Mouse (Mus musculus): ENCODE data around the gene Smurf1. TPM values are rescaled to one million over a fixed set of nuclear protein-coding genes. Genes with fewer than 3 reads are reported as not detected.

The Smurf1 gene
- total RNA-seq, 1 experiment = 17.9 TPM

DNA sequence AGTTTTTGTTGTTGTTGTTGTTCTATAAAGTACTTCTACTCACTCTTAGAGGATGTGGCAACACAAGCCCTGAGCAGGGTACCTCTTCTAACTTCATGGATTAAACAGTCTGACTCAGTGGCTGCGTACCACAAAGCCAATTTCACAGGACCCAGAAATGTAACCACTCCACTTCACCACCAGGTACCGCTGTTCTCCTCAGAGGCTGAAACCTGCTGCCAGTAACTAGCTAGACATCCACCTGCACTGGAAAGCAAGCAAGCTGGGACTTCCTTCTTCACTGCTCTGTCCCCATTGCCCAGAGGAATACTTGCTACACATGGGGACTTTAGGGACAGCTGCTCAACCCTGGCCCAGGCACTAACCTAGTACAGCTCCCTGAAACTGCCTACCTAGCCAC lies 58.1 kb downstream of the Smurf1 start:
- in situ Hi-C loops (cut with MboI; ENCODE audit: low sequenced_read_pairs in 2 of 2, unreplicated experiment in 2 of 2) = no loop called here
- Histone ChIP-seq H3K9me3 (ENCODE audit: control insufficient read depth, insufficient read depth, low read depth, low read length) (no peaks in the 10 kb centered on the region), H3K36me3 (ENCODE audit: control insufficient read depth, insufficient read depth, low read length, poor library complexity, severe bottlenecking) (no peaks in the 10 kb centered on the region), H3K9ac (ENCODE audit: insufficient read depth, low read depth, low read length, poor library complexity, severe bottlenecking) (no peak overlapping the region), H3K4me1 (ENCODE audit: control insufficient read depth in 2 of 2, insufficient read depth in 2 of 2, low read length in 2 of 2, poor library complexity in 1 of 2) (peaks cover 8 to 19% of the 10 kb centered on the region in 2 experiments; a peak in 3 of 4 replicates), H3K27ac (ENCODE audit: insufficient read depth, low read depth, low read length, poor library complexity, severe bottlenecking) (no peak overlapping the region), H3K4me3 (ENCODE audit: insufficient read depth in 1 of 2, low read depth in 1 of 2, low read length in 2 of 2, poor library complexity in 1 of 2, severe bottlenecking in 1 of 2) (no peak overlapping the region)
- TF ChIP-seq HCFC1 (IDR thresholded peaks at IDR 0.05; ENCODE audit: borderline replicate concordance, insufficient read depth, low read length) = no peak
- no peak for TF ChIP-seq ZC3H11A (IDR thresholded peaks at IDR 0.05; ENCODE audit: borderline replicate concordance, low read depth, low read length)
- TF ChIP-seq ZNF384 (IDR thresholded peaks at IDR 0.05; ENCODE audit: low read depth, low read length) = no peak
- TF ChIP-seq MAFK (IDR thresholded peaks at IDR 0.05; ENCODE audit: insufficient read depth, low read depth, low read length) = no peak
- no peak for TF ChIP-seq CHD2 (IDR thresholded peaks at IDR 0.05; ENCODE audit: low read depth, low read length)
- DNase-seq (ENCODE audit: low read depth, low spot score) = no peak

DNA sequence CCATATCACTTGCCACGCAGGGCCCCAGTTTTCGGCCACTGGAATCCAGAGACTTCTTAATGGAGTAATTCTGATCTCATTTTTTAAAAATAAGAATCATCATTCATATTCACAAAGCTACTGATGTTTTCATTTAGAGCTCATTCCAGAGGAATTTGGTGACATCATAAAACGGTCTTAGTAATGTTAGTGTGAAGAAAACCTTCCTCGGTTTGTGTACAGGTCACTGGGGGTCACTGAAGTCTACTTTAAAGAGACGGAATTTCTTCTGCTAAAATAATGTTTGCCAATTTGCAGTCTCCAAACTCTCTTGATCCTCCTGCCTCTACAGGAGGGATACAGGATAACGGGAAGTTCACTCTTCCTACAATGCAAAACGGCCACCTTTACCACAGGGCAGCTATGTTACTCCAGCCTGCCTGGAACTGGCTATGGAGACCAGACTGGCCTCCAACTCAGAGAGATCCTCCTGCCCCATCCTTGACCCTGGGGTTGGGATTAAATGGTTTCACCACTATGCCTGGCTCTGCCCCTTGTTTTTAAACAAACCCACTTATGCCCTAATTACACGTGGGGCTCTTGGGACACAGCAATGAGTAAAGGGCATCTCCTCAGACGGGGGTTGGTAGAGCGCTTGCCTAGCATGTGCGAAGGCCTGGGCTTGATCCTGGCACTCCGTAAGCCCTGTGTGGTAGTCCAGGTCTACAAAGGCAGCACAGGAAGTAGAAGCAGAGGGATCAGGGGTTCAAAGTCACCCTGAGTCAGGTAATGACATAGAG lies 61.1 kb downstream of the Smurf1 start:
- DNase-seq (ENCODE audit: low read depth, low spot score) = no peak
- in situ Hi-C loops (cut with MboI; ENCODE audit: low sequenced_read_pairs in 2 of 2, unreplicated experiment in 2 of 2) = no loop called here
- TF ChIP-seq ZC3H11A (IDR thresholded peaks at IDR 0.05; ENCODE audit: borderline replicate concordance, low read depth, low read length) (no peak), ZNF384 (IDR thresholded peaks at IDR 0.05; ENCODE audit: low read depth, low read length) (no peak), CHD2 (IDR thresholded peaks at IDR 0.05; ENCODE audit: low read depth, low read length) (no peak), MAFK (IDR thresholded peaks at IDR 0.05; ENCODE audit: insufficient read depth, low read depth, low read length) (no peak)
- no peak overlapping the region for H3K27ac ChIP-seq (ENCODE audit: insufficient read depth, low read depth, low read length, poor library complexity, severe bottlenecking)
- H3K4me1 ChIP-seq (ENCODE audit: control insufficient read depth in 2 of 2, insufficient read depth in 2 of 2, low read length in 2 of 2, poor library complexity in 1 of 2) = peaks cover 2 to 6% of the 10 kb centered on the region in 2 experiments; a peak in 2 of 4 replicates
- 0 out of 2 replicates have a peak, but pooled peaks cover 2% of the 10 kb centered on the region for H3K36me3 ChIP-seq (ENCODE audit: control insufficient read depth, insufficient read depth, low read length, poor library complexity, severe bottlenecking)
- H3K9ac ChIP-seq (ENCODE audit: insufficient read depth, low read depth, low read length, poor library complexity, severe bottlenecking) = no peak overlapping the region
- H3K4me3 ChIP-seq (ENCODE audit: insufficient read depth in 1 of 2, low read depth in 1 of 2, low read length in 2 of 2, poor library complexity in 1 of 2, severe bottlenecking in 1 of 2) = no peak overlapping the region
- H3K9me3 ChIP-seq (ENCODE audit: control insufficient read depth, insufficient read depth, low read depth, low read length) = no peaks in the 10 kb centered on the region

- DNase-seq (ENCODE audit: low read depth, low spot score) = no peak
- Histone ChIP-seq H3K4me3 (ENCODE audit: insufficient read depth in 1 of 2, low read depth in 1 of 2, low read length in 2 of 2, poor library complexity in 1 of 2, severe bottlenecking in 1 of 2) (no peak overlapping the region), H3K4me1 (ENCODE audit: control insufficient read depth in 2 of 2, insufficient read depth in 2 of 2, low read length in 2 of 2, poor library complexity in 1 of 2) (peaks cover 2 to 16% of the 10 kb centered on the region in 2 experiments; a peak in 2 of 4 replicates), H3K9me3 (ENCODE audit: control insufficient read depth, insufficient read depth, low read depth, low read length) (no peaks in the 10 kb centered on the region), H3K9ac (ENCODE audit: insufficient read depth, low read depth, low read length, poor library complexity, severe bottlenecking) (no peak overlapping the region), H3K27ac (ENCODE audit: insufficient read depth, low read depth, low read length, poor library complexity, severe bottlenecking) (no peak overlapping the region), H3K36me3 (ENCODE audit: control insufficient read depth, insufficient read depth, low read length, poor library complexity, severe bottlenecking) (peaks cover 2% of the 10 kb centered on the region; the same call in 1 of the 2 replicates)
- TF ChIP-seq HCFC1 (IDR thresholded peaks at IDR 0.05; ENCODE audit: borderline replicate concordance, insufficient read depth, low read length) (no peak), ZNF384 (IDR thresholded peaks at IDR 0.05; ENCODE audit: low read depth, low read length) (no peak), MAFK (IDR thresholded peaks at IDR 0.05; ENCODE audit: insufficient read depth, low read depth, low read length) (no peak), ZC3H11A (IDR thresholded peaks at IDR 0.05; ENCODE audit: borderline replicate concordance, low read depth, low read length) (no peak), CHD2 (IDR thresholded peaks at IDR 0.05; ENCODE audit: low read depth, low read length) (no peak)
- in situ Hi-C loops (cut with MboI; ENCODE audit: low sequenced_read_pairs in 2 of 2, unreplicated experiment in 2 of 2) = no loop called here
Measured at GRCm38 (mm10) chr5:144901791-144902190, 63.9 kb downstream of the Smurf1 start.

GRCm38 (mm10) chr5:144901035-144901434 lies 64.6 kb downstream of the Smurf1 start:
- in situ Hi-C loops (cut with MboI; ENCODE audit: low sequenced_read_pairs in 2 of 2, unreplicated experiment in 2 of 2) = no loop called here
- peaks cover 5% of the 10 kb centered on the region; the same call in 1 of the 2 replicates for H3K36me3 ChIP-seq (ENCODE audit: control insufficient read depth, insufficient read depth, low read length, poor library complexity, severe bottlenecking)
- H3K4me3 ChIP-seq (ENCODE audit: insufficient read depth in 1 of 2, low read depth in 1 of 2, low read length in 2 of 2, poor library complexity in 1 of 2, severe bottlenecking in 1 of 2) = no peak overlapping the region
- H3K9me3 ChIP-seq (ENCODE audit: control insufficient read depth, insufficient read depth, low read depth, low read length) = no peaks in the 10 kb centered on the region
- H3K4me1 ChIP-seq (ENCODE audit: control insufficient read depth in 2 of 2, insufficient read depth in 2 of 2, low read length in 2 of 2, poor library complexity in 1 of 2) = peaks cover 2 to 16% of the 10 kb centered on the region in 2 experiments; a peak in 2 of 4 replicates
- H3K9ac ChIP-seq (ENCODE audit: insufficient read depth, low read depth, low read length, poor library complexity, severe bottlenecking) = no peak overlapping the region
- H3K27ac ChIP-seq (ENCODE audit: insufficient read depth, low read depth, low read length, poor library complexity, severe bottlenecking) = no peak overlapping the region
- no peak for TF ChIP-seq ZNF384 (IDR thresholded peaks at IDR 0.05; ENCODE audit: low read depth, low read length)
- no peak for TF ChIP-seq MAFK (IDR thresholded peaks at IDR 0.05; ENCODE audit: insufficient read depth, low read depth, low read length)
- no peak for TF ChIP-seq CHD2 (IDR thresholded peaks at IDR 0.05; ENCODE audit: low read depth, low read length)
- no peak for TF ChIP-seq HCFC1 (IDR thresholded peaks at IDR 0.05; ENCODE audit: borderline replicate concordance, insufficient read depth, low read length)
- TF ChIP-seq ZC3H11A (IDR thresholded peaks at IDR 0.05; ENCODE audit: borderline replicate concordance, low read depth, low read length) = no peak
- no peak for DNase-seq (ENCODE audit: low read depth, low spot score)

Data from ES-E14 (cell line).